Mouse (Mus musculus): ENCODE measurements around the gene Poc1a.

GRCm38 (mm10) chr9:106274652-106275180, 6.1 kb upstream of the Poc1a start:
- TF ChIP-seq POLR2A (IDR thresholded peaks at IDR 0.05; ENCODE audit: low read depth, low read length) (no peak), CTCF (IDR thresholded peaks at IDR 0.05; ENCODE audit: extremely low read depth, insufficient read length, insufficient replicate concordance, low read depth, low read length) (no peak)

Data from small intestine, adult 2 months (tissue).